Mouse (Mus musculus) spleen, postnatal 10 days (tissue): ENCODE measurements around the gene Kazn.

Source experiments
- DNase-seq, 2 experiments: peaks; one replicate each; pipeline ENCODE4 v3.0.0; 2021 to 2022; ENCODE audit warnings: low spot score in 2 of 2

Gene Kazn

DNA sequence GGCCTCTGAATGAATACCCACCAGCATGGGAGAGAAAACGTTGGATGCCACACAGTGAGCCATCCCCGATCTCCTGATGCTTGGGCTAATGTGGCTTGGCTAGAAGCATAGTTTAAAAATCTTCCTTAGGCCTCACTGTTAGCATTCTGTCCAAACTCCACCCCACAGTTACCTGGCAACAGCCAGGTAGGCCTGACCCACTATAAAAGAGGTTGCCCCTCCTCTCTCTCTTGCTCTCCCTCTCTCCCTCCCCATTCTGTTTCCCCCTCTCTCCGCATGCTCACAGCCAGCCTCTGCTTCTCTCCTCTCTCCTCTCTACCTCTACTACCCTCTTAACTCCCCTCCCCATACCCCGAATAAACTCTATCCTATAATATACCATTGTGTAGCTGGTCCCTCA, 74.8 kb downstream of the Kazn start:
- DNase-seq: no peak

DNA sequence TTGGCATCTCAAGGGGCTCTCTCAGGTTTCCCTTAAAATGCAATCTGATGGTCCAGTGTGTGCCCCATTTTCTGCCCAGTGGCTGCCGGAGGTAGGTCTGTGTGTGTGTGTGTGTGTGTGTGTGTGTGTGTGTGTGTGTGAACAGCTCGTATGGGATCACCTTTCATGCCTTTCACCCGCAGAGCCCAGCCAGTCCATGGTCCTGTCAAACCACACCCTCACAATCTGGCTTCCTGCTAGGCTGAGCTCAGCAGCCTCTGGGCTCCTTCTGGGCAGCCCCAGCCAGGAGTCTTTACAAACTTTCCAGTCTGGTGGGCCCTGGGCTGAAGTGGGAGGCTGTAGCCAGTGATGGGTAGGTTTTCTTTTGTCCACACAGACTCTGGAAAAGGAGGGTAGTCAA, 75.3 kb downstream of the Kazn start:
- DNase-seq: no peak

DNA sequence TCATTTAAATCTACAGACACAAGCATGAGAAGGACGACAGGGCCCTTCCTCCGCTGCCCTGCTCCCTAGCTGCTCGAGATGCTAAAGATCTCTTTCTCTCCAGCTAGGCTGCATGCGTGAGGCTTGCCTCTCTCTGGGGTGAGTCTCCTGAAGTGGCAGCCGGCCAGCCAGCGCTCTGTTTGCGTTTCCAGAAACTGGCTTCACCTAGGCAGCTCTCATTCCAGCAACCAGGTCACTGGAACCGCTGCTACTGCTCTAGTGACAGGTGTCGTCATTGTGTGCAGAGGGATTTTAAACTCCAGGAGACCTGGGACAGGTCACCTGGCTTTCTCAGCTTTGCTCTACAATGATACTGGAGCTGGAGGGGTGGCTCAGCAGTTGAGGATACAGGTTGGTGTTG, 76.5 kb downstream of the Kazn start:
- DNase-seq: no peak

DNA sequence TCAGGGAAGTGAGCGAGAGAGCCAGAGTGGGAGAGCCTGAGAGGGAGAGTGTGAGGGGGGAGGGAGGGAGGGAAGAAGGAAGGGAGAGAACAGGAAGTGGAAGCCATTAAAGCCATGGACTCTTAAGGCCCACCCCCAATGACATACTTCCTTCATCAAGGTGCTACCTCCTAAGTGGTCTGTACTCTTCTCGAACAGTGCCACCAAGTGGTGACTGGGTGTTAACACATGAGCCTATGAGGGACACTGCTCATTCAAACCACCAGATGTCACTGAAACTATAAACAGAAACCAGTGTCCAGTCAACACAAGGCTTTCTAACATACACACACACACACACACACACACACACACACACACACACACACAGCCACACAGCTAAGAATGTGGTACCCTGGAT, 77.1 kb downstream of the Kazn start:
- no peak for DNase-seq

DNA sequence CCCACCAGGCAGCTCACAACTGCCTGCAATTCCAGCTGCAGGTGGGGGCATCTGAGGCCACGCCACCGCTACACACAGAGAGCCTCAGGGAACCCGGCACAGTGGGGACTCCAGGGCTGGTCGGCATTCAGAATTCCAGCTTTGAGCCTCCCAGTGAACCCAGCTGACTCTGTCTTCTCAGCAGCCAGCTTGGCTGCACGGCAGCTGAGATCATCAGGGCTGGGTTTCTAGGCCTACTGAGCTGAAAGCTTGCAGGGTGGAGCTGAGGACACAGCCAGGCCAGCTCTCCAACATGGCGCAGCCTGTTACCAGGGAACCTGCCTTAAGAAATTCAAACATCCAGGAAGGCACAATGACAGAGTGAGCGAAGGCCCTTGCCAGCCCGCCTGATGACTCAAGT, 79.2 kb downstream of the Kazn start:
- no peak for DNase-seq

DNA sequence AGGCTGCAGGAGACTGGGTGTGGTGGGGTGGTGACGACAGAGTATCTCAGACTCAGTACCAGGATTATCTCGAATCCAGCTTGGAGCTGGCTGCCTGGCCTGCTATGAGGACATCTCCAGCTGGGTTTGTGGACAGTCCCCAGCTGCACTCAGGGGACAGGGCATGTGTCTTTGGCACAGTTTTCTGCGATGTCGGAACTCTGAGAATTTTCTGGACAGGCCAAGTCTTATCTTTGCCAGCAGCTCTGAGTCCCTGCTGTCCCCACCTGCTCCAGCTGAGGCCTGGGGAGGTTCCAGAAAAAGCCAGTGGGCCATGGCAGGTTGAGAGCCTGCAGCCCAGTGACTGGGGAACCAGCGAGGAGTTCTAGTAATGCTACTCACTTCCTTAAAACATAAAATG, 82.7 kb downstream of the Kazn start:
- no peak for DNase-seq

DNA sequence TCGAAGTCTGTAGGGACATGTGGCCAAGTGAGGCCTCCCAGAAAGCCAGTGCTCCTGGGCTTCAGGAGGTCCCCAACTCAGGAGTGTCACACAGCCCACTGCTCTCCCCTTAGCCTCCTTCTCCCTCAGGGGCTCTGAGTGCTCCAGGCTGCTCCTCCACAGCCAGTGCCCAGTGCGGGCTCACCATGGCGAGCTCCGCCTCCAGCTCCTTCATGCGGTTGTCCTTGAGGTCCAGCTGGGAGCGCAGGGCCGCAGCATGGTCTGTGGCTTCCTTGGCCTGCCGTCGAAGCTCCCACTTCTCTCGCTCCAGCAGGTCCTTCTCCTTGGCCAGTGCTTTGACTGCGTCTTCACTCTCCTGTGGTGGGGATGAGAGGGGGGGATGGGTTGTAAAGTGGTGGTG, 85.0 kb downstream of the Kazn start:
- DNase-seq: no peak

DNA sequence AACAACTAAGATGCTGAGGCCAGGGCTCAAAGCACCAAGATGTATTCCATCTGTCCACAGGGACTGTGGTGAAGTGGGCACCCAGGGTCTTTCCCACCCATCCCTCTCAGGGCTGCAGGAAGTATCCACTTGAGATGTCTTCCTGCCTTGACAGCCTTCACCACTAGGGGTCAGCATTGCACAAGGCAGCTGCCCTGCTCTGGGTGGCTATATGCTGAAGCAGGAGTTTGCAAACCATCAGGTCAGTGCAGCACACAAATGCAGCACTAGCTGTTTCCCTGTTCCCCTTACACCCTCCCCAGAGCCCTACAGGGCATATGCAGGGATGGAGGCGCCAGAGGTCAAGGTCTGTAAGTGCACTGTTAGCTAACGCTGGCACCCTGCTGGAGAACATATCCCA, 85.7 kb downstream of the Kazn start:
- DNase-seq: peak; percentile 60 to 81

DNA sequence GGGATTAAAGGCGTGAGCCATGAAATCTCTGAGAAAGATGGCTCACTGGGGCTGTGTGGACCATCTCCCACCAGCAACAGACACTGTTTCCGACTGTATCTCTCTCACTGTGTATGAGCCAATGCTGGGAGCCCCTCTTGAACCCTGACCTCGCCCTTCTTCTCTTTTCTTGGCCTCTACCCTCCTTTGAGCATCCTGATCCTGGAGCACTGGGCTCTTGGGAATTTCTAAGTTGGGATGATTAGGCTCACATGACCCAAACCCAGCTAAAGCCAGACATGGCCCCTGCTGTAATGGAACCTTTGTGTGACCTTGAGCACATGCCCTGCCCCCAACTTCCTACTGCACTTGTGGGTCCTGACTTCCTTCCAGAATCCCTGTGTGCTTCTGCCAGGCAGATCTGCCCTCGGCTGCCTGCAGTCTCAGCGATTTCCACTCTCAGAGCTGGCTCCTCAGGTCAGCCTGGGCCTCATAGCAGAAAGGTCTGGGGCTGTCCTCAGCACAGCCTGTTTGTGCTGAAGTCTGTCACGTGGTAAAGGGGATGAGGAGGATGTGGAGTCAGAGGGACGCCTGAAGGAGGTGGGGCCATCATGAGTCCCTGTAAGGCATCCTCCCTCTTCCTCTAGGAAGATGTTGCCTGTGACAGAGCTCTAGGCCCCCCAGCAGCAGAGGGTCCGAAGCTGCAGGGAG, 86.3 kb downstream of the Kazn start:
- no peak for DNase-seq

DNA sequence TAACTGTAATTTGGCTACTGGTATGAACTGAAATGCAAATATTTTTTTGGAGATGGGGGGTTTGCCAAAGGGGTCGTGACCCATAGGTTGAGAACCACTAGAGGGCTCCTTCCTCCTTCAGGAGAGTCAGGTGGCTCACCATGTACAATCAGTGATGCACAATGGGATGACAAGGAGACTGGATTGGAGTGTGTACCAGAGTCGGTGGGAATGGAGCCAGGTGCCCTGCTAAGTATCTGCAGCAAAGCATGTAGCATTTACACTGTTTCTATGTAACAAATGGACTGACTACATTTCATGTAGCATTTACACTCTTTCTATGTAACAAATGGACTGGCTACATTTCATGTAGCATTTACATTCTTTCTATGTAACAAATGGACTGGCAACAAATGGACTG, 89.1 kb downstream of the Kazn start:
- no peak for DNase-seq

DNA sequence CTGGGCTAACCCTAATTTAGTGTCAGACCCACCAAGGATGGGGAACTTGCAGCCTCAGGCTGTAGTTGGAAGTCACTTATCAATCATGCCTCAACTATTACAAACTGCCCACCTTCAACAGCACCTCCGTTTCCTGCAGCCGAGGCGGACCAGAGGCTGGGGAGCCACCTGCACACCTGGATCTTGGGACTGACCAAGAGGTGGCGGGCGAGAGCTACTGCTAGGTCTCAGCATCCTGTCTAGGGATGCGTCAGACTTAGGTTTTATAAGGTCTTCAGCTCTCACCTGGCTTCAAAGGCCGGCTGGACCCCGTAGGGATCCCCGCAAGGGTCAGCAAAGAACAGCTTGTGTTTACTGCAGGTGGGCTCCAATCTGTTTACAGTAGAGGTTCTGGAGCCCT, 90.0 kb downstream of the Kazn start:
- DNase-seq: no peak

DNA sequence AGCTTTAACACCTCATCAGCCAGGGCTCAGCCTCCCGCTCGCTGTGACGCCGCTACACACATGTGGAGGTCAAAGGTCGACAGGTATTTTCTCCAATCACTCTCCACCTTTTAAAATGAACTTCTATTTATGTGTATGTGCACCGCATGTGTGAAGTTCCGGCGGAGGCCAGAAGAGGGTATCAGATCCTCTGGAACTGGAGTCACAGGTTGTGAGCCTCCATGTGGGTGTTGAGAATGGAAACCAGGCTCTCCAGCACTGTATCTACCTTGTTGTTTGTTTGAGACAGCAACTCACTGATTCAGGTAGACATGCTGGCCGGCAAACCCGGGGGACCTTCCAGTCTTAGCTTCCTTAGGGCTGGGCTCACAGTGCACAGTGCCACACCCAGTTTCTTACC, 91.5 kb downstream of the Kazn start:
- DNase-seq: no peak

DNA sequence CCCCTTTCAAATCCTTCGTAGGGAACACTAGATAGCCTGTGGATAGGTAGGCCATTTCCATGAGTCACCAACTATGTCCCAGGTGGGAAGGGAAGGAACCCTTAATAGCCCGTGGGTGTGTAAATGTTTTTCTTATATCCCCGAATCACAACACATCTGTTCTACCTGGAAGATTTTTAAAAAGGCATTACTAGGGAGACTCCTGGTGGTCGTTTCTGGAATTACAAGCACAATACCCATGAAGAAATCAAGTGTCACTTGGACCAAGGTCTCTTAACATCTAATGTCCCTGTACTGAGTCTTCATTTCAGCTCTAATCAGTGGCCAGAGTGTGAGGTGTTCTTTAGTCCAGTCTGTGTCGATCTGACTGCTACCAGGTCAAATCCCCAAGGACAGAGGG, 95.1 kb downstream of the Kazn start:
- DNase-seq: no peak

DNA sequence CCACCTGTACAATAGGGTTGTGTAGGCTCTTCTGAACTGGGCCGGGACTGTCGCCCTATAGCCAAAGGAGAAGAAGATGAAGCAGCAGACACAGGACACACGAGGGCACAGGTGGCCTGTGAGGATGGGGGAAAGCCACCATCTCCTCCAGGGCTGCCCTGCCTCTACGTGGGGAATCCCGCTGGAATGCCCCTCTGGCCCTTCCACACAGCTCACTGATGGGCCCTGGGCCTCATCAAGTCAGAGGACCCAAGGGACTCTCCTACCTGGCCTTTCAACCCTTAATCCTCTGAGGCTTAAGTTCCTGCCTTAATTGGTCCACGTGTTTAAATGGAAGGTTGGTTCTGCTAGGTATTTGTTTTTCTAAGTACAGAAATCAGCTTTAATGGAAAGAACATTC, 95.9 kb downstream of the Kazn start:
- DNase-seq: no peak

DNA sequence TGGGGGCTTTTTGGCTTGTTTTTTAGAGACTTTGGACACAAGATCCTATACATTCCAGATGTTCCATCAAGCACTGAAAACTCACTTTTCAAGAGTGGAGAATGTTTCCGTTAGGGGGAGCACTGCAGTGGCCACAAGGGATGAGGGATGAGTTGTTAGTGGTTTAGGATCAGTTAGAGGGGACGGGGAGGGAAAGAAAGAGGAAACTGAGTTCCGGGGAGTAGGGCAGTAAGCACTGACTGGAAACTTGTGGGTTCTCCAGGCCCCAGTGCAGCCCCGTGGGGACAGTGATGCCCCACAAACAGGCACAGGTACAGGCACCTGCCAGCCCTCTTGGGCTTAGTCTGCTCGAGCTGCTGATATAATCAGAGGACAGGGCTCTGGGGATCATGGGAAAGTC, 99.5 kb downstream of the Kazn start:
- no peak for DNase-seq

DNA sequence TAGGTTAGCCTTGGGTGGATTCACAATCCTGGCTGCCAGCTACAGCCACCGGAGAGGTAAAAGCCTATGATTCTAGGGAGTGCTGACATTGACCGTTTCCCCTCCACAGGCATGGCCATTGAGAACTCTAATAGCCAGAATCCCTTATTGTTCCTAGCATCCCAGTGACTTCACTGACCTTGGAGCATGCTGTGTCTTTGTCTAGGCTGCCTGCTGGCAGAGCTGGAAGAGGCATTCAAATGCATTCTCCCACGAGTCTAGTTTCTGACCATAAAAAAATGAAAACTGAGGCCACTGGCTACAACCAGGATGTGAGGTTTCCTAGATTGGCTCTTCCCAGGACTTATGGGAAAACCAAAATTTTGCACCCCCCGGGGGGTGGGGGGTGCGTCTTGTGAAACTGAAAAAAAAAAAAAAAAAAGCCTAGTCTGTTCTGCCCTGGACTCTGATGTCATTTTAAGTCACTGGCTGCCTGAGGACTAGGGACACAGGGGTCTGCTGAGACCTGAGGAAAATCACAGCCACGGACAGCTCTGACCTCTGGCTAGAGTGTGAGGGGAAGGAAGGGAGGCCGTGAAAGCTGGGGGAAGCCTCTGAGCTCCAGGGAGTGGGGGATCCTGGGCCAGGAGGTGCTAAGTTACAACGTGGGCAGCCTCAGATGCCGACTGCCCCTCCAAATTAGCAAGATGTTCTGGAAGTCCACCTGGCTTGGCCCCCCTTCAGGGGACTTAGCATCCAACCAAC, 100.7 kb downstream of the Kazn start:
- DNase-seq: no peak

DNA sequence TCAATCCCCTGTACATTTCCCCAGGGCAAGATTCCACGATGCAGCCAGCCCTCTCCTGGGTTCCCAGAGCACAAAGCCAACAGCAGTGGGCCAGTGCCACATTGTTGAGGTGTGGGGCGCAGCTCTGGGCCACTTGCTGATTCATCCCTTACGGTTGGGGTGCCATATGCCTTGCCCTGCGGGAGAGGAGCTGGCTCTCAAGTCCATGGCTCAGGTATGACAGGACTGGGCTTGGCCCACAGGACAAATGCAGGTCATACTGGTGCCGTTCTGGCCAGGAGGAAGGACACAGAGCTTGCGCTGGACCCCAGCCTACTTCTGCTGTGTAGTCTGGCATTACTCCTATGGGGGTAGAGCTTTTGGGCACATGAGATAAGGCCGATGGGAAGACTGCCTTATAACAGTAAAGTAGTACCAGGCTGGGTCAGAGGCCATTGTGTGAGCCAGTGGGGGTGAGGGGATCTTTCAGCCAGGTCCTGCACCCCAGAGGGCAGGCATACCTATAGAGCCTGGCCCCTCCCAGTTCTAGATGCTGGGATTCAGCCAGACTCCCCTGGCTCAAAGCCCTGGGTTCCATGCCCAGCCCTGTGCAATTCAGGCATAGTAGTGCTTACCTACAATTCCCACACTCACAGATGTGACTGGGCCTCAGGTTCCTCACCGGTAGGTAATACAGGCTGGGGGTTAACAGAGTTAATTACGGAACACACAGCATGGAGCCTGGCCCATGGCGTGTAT, 102.3 kb downstream of the Kazn start:
- no peak for DNase-seq

DNA sequence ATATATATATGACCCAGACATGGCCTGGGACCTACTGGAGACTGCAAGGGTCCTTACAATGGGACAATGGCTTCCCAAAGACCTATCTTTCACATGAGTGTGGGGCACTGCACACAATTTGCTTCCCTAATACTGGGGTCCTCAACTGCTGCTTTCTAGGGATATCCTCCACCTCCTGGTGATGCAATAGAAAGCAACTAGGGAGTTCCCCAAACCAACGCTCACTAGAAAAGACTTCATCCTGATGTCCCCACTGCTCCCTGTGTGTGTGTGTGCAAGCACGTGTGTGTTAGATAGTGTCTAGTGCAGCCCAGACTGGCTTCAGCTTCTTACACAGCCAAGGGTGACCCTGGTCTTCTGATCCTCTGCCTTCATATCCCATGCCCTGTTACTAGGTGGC, 103.7 kb downstream of the Kazn start:
- DNase-seq: no peak

DNA sequence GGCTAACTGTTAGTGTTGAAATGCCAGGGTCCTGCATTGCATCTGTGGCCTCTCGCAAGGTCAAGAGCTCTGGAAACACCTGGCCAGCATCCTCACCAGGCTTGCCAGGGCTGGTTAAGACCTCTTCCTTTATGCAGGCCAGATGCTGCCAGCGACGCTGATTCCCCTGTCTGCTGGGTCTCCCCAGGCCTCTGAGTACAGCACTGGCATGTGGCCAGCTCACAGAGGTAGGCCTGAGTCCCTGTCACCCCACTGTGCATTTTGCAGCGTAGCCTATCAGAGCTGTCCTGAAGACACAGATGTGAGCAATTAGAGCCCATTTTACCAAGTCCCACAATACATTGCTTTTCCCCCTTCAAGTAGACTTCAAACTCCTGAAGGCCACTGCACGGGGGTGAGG, 109.0 kb downstream of the Kazn start:
- no peak for DNase-seq

DNA sequence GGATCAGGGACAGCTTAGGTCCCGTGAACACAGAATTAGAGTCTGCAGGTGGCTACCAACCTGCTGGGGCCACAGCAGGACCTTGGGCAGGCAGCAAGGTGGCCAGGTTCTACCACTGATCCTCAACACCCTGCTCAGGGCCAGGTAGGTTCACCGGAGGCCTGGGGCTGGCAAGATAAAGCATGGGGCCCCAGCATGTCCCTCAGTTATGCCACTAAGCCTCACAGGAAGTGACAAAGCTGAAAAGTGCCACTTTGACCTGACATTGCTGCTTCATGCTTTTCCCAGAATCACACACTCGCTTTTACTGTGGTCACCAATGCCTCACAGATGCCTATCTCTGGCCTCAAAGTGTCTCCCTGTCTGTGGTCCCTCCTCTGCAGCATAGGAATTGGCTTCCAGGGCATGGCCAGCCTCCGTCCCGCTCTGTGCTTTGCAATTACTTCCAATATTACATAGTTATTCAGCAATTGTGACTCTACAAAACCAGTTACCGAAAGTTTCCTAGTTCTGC, 111.9 kb downstream of the Kazn start:
- DNase-seq: no peak

DNA sequence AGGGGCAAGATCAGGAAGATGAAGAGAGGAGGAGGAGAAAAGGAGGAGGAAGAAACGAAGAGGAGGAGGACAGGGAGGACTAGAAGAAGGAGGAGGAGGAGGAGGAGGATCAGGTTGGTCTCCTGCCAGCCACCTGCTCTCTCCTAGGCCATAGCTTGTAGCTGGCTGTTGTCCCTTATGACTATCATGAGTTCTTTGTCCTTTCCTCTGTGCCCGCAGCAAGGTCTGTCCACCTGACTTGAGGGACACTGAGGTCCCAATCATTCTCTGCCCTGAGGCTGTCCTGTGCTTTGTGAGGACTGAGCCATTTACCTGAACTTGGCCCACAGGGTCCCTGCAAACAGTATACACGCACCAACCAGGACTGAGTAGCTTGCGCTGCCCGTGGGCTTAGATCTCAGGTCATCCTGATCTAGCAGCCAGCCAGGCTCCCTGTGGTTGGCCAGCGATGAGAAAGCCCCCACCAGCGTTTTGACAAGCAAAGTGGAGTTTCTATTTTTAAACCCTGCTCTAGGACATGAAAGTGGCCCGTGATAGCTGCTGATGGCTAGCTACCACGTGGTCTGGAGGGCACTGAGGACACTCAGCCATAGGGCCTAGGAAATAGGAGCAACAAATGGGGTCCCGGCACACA, 112.4 kb downstream of the Kazn start:
- DNase-seq: no peak

DNA sequence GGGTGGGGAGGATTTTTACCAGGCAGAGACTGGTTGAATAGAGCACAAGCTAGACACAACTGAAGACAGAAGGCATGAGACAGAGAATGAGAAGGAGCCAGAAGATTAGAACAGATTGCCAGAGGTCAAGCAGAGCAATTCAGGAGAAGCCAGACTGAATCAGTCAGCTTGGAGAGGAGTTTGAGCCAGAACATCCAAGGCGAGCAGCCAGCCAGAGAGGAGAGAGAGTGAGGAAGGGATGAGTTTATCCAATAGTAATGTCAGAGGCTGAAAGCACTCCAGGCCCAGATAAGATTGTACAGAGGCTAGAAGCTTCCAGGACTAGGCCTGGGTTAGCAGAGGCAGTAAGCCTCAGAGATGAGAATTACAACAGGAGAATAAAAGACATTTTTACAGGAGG, 118.0 kb downstream of the Kazn start:
- DNase-seq: no peak
